Mouse (Mus musculus) limb, embryonic 11.5 days (tissue): ENCODE measurements around the gene Mettl23. TPM values are rescaled to one million over a fixed set of nuclear protein-coding genes. Genes with fewer than 3 reads are reported as not detected.

Experiments used
- ATAC-seq: fragments of 200-750 bp; cut with Nextera tagmentation; 2 replicates; pipeline ENCODE4 v1.8.0; 2017; ENCODE audit warnings: low read depth; ENCODE audit not compliant: insufficient number of reproducible peaks, low FRiP score, low TSS enrichment
- DNase-seq: peaks from one replicate; pipeline ENCODE4 v3.0.0-alpha.2; 2015; ENCODE audit warnings: low spot score
- H3K27ac ChIP-seq: fragments of 300-500 bp; sonication (generic); replicated peaks from 2 replicates; pipeline ENCODE4 v1.5.1; 2014; ENCODE audit warnings: low read depth, mild to moderate bottlenecking, low read length
- H3K27me3 ChIP-seq: fragments of 300-500 bp; sonication (generic); 2 replicates; pipeline ENCODE4 v1.6.1; 2014; ENCODE audit warnings: mild to moderate bottlenecking, low read length, mixed read lengths; ENCODE audit not compliant: control insufficient read depth, insufficient read depth
- H3K36me3 ChIP-seq: fragments of 300-500 bp; sonication (generic); 2 replicates; pipeline ENCODE4 v1.6.1; 2014; ENCODE audit warnings: mild to moderate bottlenecking, low read length, moderate library complexity, mixed read lengths; ENCODE audit not compliant: control insufficient read depth, insufficient read depth
- H3K4me1 ChIP-seq: fragments of 300-500 bp; sonication (generic); 2 replicates; pipeline ENCODE4 v1.6.1; 2014; ENCODE audit warnings: low read length, mixed read lengths; ENCODE audit not compliant: control insufficient read depth, insufficient read depth
- H3K4me2 ChIP-seq: fragments of 300-500 bp; sonication (generic); 2 replicates; pipeline ENCODE4 v1.6.1; 2014; ENCODE audit warnings: low read depth, mild to moderate bottlenecking, moderate library complexity; ENCODE audit not compliant: severe bottlenecking
- H3K4me3 ChIP-seq: fragments of 300-500 bp; sonication (generic); 2 replicates; pipeline ENCODE4 v1.5.1; 2014; ENCODE audit warnings: low read depth, low read length
- H3K9ac ChIP-seq: fragments of 300-500 bp; sonication (generic); 2 replicates; pipeline ENCODE4 v1.6.1; 2014; ENCODE audit warnings: mild to moderate bottlenecking, low read length
- H3K9me3 ChIP-seq: fragments of 300-500 bp; sonication (generic); 2 replicates; pipeline ENCODE4 v1.6.1; 2016; ENCODE audit warnings: low read length; ENCODE audit not compliant: control insufficient read depth
- WGBS: fragments of 180-500 bp; shearing (Covaris S2); extraction: QIAGEN DNeasy Blood & Tissue Kit; methylation state at CpG from one replicate; pipeline ENCODE4 v1.1.7; 2014; 5-methylcytosine and 5-hydroxymethylcytosine counted together
- polyA plus RNA-seq: library from polyadenylated mRNA; unstranded; fragments of >200 nt; fragmentation: Nextera tagmentation; extraction: Ambion mirVana; gene quantifications from 2 replicates; pipeline ENCODE4 v1.2.1, GENCODE M21; 2014

Gene Mettl23
- polyA plus RNA-seq, 1 experiment from 2014 or later = 68.0 TPM

DNA sequence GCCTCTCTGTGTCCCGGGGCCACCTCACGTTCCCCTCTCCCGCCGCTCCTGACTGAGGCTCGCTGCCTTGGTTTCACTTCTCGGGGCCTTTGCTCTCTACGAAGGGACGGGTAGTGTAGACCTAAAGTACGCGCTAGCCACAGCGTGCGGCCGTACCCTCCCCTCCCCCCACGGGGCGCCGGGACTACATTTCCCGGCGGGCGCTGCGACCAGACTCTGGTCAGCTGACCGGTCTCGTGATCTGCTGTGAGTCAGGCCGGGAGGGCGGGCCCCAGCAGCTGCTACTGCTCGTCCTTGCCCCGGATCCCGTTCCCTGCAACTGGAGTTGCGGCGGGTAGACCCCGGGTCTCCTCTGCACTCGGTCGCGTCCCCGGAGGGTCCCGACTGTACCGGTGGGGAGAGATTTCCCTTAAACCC is 10.4 kb downstream of the Mettl23 start:
- under 1% methylated on average over 36 of the region's 36 CpGs for WGBS
- ATAC-seq (peak; percentile 86), DNase-seq (peak; percentile 98)
- Histone ChIP-seq H3K27ac (peak overlapping the region; percentile 96), H3K9me3 (no peaks in the 10 kb centered on the region), H3K4me1 (peaks cover 13% of the 10 kb centered on the region), H3K4me3 (peak overlapping the region; percentile 99), H3K27me3 (no peaks in the 10 kb centered on the region), H3K36me3 (peaks cover 9% of the 10 kb centered on the region), H3K9ac (peak overlapping the region; percentile 98), H3K4me2 (peak overlapping the region; percentile 81)

DNA sequence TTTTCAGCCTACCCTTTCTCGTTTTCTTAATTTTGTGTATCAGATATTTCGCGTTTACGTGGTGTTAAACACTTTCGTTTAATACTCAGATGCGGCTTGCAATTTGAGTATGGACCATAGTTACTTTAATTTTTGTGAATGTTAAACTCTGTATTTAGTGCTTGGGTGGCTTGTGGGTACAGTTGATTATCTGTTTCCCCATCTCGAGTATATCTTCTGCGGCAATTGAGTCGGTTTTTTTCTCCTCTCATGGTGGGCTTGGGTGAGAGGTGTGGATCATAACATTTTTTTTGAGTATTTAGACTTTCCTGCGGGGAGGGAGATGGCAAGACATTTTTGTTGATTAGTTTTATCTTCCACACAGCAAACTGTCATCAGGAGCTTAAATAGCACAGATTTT is 11.2 kb downstream of the Mettl23 start:
- Histone ChIP-seq H3K4me2 (peak overlapping the region; percentile 81), H3K4me1 (peaks cover 13% of the 10 kb centered on the region), H3K27me3 (no peaks in the 10 kb centered on the region), H3K9me3 (no peaks in the 10 kb centered on the region), H3K9ac (peak overlapping the region; percentile 98), H3K4me3 (peak overlapping the region; percentile 99), H3K36me3 (peaks cover 8% of the 10 kb centered on the region), H3K27ac (no peak overlapping the region)
- no peak for ATAC-seq
- 44% methylated on average over 10 of the region's 10 CpGs for WGBS
- no peak for DNase-seq

DNA sequence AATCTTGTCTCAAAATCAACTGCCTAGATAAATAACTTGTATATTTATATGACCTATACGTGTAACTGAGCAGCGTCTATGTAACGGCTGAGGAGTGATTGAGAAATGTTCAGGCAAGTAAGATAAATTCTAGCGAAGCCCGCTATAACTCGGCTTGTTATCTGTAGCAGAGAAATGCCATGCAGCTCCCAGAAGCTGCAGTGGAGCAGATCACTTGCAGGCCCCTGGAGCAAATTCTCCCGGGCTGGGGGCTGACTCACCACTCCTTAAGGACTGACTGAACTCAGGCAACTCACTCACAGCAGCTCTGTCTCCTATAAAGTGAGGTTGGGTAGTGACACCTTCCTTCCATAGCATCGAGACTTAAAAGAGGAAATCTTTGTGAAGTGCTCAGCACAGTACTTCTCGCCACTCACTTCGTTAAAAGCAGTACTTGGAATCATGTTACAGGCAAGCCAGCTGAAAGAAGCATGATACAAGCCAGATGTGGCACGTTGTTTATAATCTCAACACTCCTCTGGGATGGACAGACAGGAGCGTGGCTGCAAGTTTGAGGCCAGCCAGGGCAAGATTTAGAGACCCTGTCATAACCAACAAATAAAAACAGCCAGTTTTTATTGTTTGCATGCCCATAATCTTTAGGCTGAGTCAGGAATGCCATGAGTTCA is 14.2 kb downstream of the Mettl23 start:
- Histone ChIP-seq H3K4me2 (no peak overlapping the region), H3K4me3 (no peak overlapping the region), H3K4me1 (peaks cover 10% of the 10 kb centered on the region; the same call in 1 of the 2 replicates), H3K27me3 (no peaks in the 10 kb centered on the region), H3K9me3 (no peaks in the 10 kb centered on the region), H3K36me3 (peaks cover 3% of the 10 kb centered on the region; the same call in 1 of the 2 replicates), H3K27ac (0 out of 2 replicates have a peak overlapping the region, but pooled peaks have one; percentile 1), H3K9ac (no peak overlapping the region)
- 38% methylated on average over 12 of the region's 12 CpGs for WGBS
- DNase-seq = peak; percentile 40
- ATAC-seq = no peak

DNA sequence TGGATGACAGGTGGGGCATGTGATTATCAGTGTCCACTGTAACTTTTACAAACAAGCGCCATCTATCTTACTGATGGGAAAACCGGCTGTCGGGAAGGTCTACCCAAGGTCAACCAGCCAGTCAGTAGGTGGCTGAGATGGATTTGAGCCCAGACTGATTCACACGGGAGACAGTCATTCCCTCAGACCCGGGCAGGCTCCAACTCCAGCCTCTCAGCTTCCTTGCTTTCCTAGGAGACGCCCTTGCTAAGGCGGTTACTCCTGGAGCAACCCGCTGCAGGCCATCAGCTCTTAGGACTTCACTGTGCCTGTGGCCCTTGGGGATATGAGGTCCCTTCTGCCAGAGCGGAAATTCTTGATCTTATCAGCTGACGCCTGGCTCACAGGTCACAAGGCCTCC is 21.4 kb downstream of the Mettl23 start:
- Histone ChIP-seq H3K27ac (no peak overlapping the region), H3K36me3 (peaks cover 5% of the 10 kb centered on the region; the same call in 1 of the 2 replicates), H3K4me1 (no peaks in the 10 kb centered on the region), H3K9ac (no peak overlapping the region), H3K9me3 (no peaks in the 10 kb centered on the region), H3K27me3 (no peaks in the 10 kb centered on the region), H3K4me2 (no peak overlapping the region), H3K4me3 (no peak overlapping the region)
- ATAC-seq (no peak), DNase-seq (no peak)
- WGBS = 80% methylated on average over 10 of the region's 10 CpGs

DNA sequence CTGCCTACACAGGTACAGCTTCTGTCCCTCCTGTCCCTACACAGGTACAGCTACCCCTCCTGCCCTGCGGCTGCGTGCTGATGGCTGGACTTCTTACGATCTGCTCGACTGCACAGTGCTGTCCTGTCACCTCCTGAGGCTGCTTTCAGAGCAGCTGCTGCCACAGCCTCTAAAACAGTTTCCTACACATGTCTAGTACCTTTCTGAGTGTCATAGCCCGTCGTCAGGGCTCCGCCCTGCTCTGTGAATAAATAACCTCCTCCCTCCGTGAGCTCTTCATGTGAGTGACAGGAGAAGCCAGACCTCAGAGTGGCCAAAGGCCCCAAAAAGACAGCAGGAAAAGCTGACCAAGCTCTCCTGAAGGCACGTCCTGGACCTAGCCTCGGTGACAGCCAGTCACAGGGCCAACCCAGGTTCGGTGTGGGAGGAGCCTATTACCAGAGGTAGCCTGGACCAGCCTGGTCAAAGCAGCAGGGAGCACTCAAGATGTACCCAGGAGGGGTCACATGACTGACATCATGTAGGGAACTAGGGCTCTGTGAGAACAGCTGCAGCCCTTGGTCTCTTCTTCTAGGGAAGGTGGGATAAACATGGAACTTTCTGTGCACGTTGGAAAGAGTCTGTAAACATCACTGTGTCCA is 23.0 kb downstream of the Mettl23 start:
- WGBS = 77% methylated on average over 12 of the region's 12 CpGs
- no peak for ATAC-seq

DNA sequence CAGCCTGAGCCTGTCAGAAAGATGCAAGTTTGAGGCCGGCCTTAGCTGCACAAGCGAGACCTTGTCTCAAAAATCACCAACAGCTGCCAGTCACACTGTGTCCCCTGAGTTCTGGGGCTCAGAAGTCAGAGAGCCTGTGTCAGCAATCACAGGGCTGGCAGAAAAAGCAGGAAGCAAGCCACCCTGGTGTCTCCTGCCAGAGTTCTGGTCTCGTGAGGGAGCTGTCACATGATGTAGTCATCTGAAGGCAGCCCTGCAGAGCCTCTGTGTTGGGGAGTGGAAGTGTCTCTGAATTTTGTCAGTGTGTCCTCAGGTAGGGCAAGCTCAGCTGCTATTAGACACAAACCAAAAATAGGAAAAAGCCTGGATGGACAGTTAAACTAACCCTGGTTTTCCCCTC is 25.1 kb downstream of the Mettl23 start:
- no peaks in the 10 kb centered on the region for H3K4me1 ChIP-seq
- H3K4me2 ChIP-seq = no peak overlapping the region
- peaks cover 7% of the 10 kb centered on the region for H3K36me3 ChIP-seq
- DNase-seq (no peak), ATAC-seq (no peak)
- no peak overlapping the region for H3K27ac ChIP-seq
- H3K4me3 ChIP-seq = no peak overlapping the region
- H3K9me3 ChIP-seq = no peaks in the 10 kb centered on the region
- no peaks in the 10 kb centered on the region for H3K27me3 ChIP-seq
- 74% methylated on average over 3 of the region's 3 CpGs for WGBS
- H3K9ac ChIP-seq = no peak overlapping the region

More for the DNA sequence above, 23.0 kb downstream of the Mettl23 start:
- Histone ChIP-seq H3K27me3 (no peaks in the 10 kb centered on the region), H3K36me3 (peaks cover 10% of the 10 kb centered on the region), H3K27ac (no peak overlapping the region), H3K4me2 (no peak overlapping the region), H3K4me1 (no peaks in the 10 kb centered on the region), H3K9me3 (no peaks in the 10 kb centered on the region), H3K9ac (no peak overlapping the region), H3K4me3 (no peak overlapping the region)
- no peak for DNase-seq

DNA sequence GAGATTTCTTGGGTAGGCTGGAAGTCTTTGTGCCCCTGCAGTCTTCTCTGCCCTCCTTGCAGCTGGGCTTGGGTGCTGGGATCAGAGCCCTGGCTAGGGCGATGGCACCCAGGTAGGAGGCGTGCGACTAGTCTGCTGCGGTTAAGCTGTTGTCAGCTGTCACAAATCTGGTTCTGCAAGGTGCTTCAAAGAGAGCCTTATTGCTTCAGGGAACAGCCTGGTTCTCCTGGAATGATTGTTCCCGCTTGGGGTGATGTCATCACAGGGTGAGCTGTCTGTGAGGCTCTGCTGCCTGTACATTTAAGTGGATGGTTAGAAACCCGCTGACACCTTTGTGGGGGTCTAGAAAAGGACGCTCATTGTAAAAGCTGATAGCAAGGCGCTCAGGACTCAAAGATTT is 26.1 kb downstream of the Mettl23 start:
- WGBS = 86% methylated on average over 8 of the region's 8 CpGs
- ATAC-seq = no peak
- H3K4me2 ChIP-seq = no peak overlapping the region
- H3K4me3 ChIP-seq = no peak overlapping the region
- H3K27ac ChIP-seq = no peak overlapping the region
- H3K9me3 ChIP-seq = no peaks in the 10 kb centered on the region
- no peaks in the 10 kb centered on the region for H3K4me1 ChIP-seq
- no peak for DNase-seq
- no peak overlapping the region for H3K9ac ChIP-seq
- peaks cover 11% of the 10 kb centered on the region for H3K36me3 ChIP-seq
- no peaks in the 10 kb centered on the region for H3K27me3 ChIP-seq

DNA sequence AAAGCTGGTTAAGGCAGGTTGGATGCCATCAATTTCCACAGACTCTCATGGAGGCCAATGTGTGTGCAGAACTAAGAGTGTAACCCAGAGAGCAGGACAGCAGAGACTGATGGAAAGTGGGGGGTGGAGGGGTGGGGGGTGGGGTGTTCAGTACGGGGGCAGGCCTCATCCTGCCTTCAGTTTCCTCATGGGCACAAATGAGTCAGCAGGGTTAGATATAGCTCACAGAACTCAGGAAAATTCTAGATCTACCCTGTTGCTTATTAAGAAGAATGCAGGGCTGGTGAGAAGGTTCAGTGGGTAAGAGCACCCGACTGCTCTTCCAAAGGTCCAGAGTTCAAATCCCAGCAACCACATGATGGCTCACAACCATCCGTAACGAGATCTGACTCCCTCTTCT is 26.6 kb downstream of the Mettl23 start:
- Histone ChIP-seq H3K9ac (no peak overlapping the region), H3K4me3 (no peak overlapping the region), H3K36me3 (peaks cover 12% of the 10 kb centered on the region), H3K9me3 (no peaks in the 10 kb centered on the region), H3K4me1 (no peaks in the 10 kb centered on the region), H3K27ac (no peak overlapping the region), H3K4me2 (no peak overlapping the region), H3K27me3 (no peaks in the 10 kb centered on the region)
- no peak for ATAC-seq
- no peak for DNase-seq
- 91% methylated on average over 4 of the region's 4 CpGs for WGBS
